Mouse (Mus musculus) spleen, postnatal 14 days (tissue): ENCODE measurements around the gene Hmgn1.
A peak's percentile ranks its signal among the peaks of the same experiment; 100 is the strongest.
"Not testable (repeated sequence)": the region's sequence is repeated elsewhere in the genome, so short reads cannot be mapped to it uniquely, and the experiment has no call there.

Experiments
- DNase-seq, 2 experiments: peaks; one replicate each; pipeline ENCODE4 v3.0.0; 2021 to 2022; ENCODE audit warnings: low spot score in 2 of 2

The Hmgn1 gene

GRCm38 (mm10) chr16:96126684-96127171 is 801 bp downstream of the Hmgn1 start:
- DNase-seq, result no peak

- no peak for DNase-seq
Measured at GRCm38 (mm10) chr16:96120022-96120623, 7.4 kb downstream of the Hmgn1 start.

GRCm38 (mm10) chr16:96114729-96115128 is 12.8 kb downstream of the Hmgn1 start:
- no peak for DNase-seq

GRCm38 (mm10) chr16:96112769-96113168 is 14.8 kb downstream of the Hmgn1 start:
- DNase-seq, result peak; percentile 24 to 54

DNA sequence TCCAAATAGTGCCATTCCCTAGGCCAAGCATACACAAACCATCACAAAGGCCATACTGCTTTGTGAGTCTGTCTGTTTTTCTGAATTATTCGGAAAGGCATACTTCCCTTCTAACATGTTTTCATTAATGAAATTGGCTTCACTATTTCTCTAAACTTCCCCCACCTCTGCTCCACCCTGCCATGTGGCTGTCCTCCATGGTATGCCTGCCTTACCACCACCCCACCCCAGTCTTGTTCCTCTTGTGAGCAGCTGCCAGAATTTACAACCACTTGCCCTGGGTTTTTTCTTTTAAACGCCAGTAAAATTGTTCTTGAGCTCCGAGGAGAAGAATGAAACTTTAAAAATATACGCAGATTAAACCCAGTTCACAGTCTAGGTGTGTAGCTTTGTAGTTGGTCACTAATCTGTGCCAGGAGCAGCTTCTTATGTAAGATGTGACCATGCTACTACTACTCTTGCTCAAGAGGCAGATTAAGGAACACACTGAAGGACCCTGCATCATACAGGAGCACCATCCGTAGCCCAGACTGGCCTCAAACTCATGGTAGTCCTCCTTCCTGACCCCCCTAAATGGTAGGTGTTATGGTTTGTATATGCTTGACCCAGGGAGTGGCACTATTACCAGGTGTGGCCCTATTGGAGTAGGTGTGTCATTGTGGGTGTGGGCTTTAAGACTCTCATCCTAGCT is 16.7 kb downstream of the Hmgn1 start:
- no peak for DNase-seq

DNA sequence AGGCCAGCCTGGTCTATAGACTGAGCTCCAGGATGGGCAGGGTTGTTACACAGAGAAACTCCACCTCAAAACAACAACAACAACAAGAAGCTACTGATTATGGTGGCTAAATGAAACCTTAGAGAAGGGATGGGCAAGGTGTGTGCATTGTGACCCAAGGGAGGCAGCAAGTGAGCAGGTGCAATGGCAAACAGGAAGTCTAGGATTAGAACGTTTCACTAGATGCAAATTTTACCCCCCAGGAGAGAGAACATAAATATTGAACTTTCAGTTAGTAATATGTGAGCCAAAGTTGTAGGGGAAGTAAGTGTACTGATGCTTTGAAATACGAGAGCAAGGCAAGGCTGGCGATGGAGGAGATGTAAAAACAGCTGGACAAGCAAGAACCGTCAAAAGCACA is 17.9 kb downstream of the Hmgn1 start:
- no peak for DNase-seq

DNA sequence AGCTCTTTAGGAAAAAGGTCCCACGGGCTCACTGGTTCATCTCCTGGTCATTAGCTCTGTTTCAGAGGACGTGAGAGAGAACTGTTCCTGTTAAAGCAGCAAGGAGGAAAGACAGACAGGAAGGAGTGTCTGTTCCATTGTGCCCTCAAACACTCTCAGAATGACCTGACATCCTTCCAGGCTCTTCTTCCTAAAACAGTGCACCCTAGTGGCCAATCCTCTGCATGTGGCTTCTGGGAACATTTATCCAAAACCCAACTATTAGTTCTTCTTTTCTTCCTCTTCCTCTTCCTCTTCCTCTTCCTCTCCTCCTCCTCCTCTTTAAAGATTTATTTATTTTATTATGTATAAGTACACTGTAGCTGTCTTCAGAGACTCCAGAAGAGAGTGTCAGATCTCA is 24.5 kb downstream of the Hmgn1 start:
- no peak for DNase-seq

DNA sequence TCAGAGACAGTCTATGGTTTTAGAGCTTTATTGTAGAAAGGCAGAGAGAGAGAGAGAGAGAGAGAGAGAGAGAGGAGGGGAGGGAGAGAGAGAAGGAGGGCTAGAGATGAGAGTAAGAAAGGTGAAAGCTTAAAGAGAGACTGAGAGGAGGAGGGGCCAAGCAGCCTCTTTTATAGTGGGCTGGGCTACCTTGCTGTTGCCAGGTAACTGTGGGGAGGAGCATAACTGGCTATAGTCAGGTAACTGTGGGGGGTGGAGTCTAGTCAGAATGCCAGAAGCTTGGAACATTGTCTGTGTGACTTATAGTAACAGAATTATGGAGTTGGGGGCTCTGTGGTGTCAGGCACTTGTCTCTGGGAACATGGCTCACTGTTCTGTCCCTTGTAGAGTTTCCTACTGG is 29.7 kb downstream of the Hmgn1 start:
- not testable (repeated sequence) for DNase-seq

DNA sequence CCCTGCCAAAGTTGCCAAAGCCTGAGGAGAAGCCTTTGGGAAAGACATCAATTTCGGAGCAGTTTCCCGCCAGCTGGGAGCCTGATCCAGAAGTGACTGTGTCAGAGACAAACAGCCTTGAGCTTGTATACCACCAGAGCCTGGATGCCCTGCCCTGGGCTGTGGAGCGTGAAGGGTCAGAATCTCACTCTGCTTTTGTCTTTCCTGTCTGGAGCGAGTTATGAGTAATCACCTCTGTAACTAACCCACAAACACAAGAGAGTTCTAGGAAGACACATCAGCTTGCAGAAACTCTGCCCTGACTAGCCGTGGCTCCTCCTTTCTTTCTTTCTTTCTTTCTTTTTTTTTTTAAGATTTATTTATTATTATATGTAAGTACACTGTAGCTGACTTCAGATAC is 31.6 kb downstream of the Hmgn1 start:
- no peak for DNase-seq

- DNase-seq, result no peak
Measured at GRCm38 (mm10) chr16:96091515-96092504, 35.7 kb downstream of the Hmgn1 start.

- DNase-seq, result no peak
Measured at GRCm38 (mm10) chr16:96088120-96088519, 39.4 kb downstream of the Hmgn1 start.

- DNase-seq, result no peak
Measured at GRCm38 (mm10) chr16:96087436-96087835, 40.1 kb downstream of the Hmgn1 start.

DNA sequence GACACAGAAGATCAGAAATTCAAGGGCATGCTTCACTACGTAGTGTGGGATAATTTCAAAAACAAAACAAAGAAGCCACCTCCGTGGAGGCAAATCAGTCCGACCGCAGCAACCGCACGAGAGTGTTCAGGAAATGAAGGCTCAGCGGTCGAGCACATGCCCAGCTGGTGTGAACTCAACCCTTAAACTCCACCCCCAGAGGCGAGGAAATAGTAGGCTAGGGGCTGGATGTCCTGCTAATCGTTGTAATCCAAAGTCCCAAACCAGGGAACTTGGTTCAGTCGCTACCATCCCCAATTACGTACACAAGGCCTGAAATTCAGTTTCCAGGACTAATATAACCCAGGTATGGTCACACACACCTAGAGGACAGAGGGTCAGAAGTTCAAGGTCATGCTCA is 40.5 kb downstream of the Hmgn1 start:
- DNase-seq, result peak; percentile 55 to 70

DNA sequence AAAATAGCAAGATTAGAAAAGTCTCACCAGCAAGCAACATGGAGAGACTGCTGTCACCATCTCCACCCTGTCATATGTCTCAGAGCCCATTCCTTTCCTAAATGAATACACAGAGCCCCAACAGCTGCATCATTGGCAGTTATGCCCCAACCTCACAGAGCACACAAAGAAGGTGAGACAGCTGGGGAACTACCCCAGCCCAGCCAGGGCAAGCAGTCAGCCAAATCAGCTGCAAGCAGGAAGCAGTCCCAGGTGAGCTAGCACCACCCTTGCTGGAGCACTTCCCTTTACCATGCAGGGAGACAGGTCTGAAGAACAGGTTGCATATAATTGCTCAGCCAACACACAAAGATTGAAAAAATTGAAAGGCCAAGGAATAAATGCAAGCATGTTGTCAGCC is 41.9 kb downstream of the Hmgn1 start:
- DNase-seq, result peak; percentile 23 to 44

DNA sequence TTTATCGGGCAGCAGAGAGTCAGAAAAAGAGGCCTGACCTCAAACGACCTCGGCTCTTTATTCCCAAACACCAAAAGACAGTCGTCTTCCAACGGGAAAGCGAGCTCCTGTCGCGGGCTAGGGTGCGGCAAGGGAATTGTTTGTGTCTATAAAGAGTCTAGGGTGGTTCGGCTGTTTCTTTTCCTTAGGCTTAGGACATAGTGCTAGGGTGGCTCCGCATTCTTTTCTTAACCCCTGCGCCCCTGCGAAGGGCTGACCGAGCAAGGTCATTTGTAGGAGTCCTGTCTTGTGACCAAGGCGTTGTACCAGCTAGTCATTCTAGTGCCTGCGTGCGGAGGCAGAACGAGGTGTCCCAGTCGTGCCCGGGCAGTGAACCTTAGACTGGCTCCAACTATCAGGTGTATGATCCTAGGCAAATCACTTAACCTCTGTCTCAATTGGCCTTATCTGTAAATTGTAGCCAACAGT is 44.3 kb downstream of the Hmgn1 start:
- no peak for DNase-seq

- DNase-seq, result peak; percentile 65 to 77
Measured at GRCm38 (mm10) chr16:96082301-96083178, 45.0 kb downstream of the Hmgn1 start, which contains the start of gene Brwd1. Gene Brwd1, minus strand, starts transcription at chr16:96082526.

- DNase-seq, result peak; percentile 16 to 33
Measured at GRCm38 (mm10) chr16:96081742-96082241, 45.7 kb downstream of the Hmgn1 start.

DNA sequence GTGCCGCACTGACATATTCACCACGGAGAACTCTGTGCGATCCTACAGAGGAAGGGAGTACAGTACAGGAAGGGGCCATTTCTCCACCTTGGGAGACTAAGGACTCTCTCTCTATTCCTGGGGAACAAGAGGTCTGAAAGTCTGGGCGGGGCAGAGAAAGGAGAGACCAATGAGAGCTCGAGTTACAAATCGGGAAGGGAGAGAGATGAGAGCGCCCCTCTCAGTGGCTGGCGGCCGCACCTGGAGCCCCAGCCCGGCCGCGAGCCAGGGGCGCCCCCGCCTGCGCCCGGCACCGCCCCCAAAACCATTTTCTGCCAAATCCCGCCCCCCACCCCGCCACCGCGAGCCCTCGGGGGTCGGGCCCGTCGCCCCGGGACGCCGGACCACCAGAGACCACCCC is 46.2 kb downstream of the Hmgn1 start:
- peak; percentile 75 to 76 for DNase-seq

GRCm38 (mm10) chr16:96080524-96080923 is 47.0 kb downstream of the Hmgn1 start:
- DNase-seq, result no peak
